In the genomic region with DNA sequence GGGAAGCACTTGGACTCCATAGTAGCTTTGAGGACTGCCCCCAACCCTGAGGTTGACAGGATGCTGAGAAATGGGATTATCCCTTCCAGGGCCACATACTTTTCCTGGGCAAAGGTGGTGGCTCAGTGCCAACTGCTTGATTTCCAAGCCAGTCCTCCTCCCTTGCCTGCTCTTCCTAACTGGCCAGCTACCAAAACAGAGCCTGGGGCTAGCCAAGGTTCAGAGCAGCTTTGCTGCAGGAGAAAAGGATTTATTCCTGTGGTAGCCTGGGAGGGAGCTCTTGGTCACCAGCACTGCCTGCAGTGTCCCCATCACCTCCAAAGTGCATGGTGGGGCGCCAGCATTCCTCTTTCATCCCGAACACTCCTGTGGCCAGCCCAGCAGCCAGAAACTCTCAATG, we compare ENCODE assay signal across 8 mouse cellular contexts. TPM values are rescaled to one million over a fixed set of nuclear protein-coding genes. Genes with fewer than 3 reads are reported as not detected.
DNase-seq lines count a peak whose midpoint lies in the region; TF ChIP-seq lines count a peak whose summit lies in the region.
"Had no signal": no experiment of that assay in that cellular context is flagged by ENCODE, and none has a peak within 500 bp of the region (broad histone marks: within the 10 kb centered on the region; RNA-seq: fewer than 3 reads in every experiment).

No protein-coding gene starts in this region.

- peaks cover 8% of the 10 kb centered on the region for H3K4me1 ChIP-seq in lung, adult 2 months (ENCODE audit: control insufficient read depth, insufficient read depth, low read length)
- H3K4me1 ChIP-seq: midbrain, embryonic 13.5 days had no signal

- TF ChIP-seq POLR2A in lung, adult 2 months (IDR thresholded peaks at IDR 0.05; ENCODE audit: borderline replicate concordance, extremely low read depth, low read depth, low read length) = no peak

- WGBS in lung, adult 2 months = 71% methylated on average over 2 of the region's 2 CpGs

- no peak for TF ChIP-seq CTCF in lung, adult 2 months (IDR thresholded peaks at IDR 0.05; ENCODE audit: insufficient read depth, low read length)

- H3K4me3 ChIP-seq in lung, adult 2 months (replicated peaks; ENCODE audit: extremely low read depth, low read depth, low read length) = no peak overlapping the region
- H3K4me3 ChIP-seq: midbrain, embryonic 13.5 days had no signal

- DNase-seq in lung, adult 18-20 months = peak; percentile 33 to 35
- DNase-seq in lung, adult 2 months = no peak
- DNase-seq in adrenal gland, postnatal 10 days = peak; percentile 70
- DNase-seq in cerebellum, adult 9-10 months = peak; percentile 66
- DNase-seq in kidney, postnatal 36 days = peak; percentile 80 to 87
- no peak for DNase-seq in thymus, adult 18-20 months
- DNase-seq in spleen, postnatal 4 days (ENCODE audit: low spot score in 2 of 2) = no peak

RNA-seq across cellular contexts. Expression of a gene that starts 33.6 kb away (rescaled TPM):
- polyA plus RNA-seq in lung, adult 2 months (2012; rRNA removed) = 5.3 and 6.8 TPM in 2 replicates
- 10 to 100 TPM in 1 of 2 experiments, 1 to 10 TPM in 1; 7.0 to 10.2 TPM for total RNA-seq in adrenal gland, postnatal 10 days (2021)

Comparison
In these comparisons a context has a peak if more than half of its experiments do, and no peak if none do; other contexts are left out.
1. DNase-seq: peak in lung, adult 18-20 months (2 of 2), adrenal gland, postnatal 10 days (single experiment), cerebellum, adult 9-10 months (single experiment) and kidney, postnatal 36 days (2 of 2); none in lung, adult 2 months (single experiment), thymus, adult 18-20 months (0 of 2) and spleen, postnatal 4 days (0 of 2).